Mouse (Mus musculus) megakaryocyte, embryonic 14.5 days (primary cell): ENCODE measurements around the gene Spi1.

Experiments used
- FLI1 ChIP-seq: IDR thresholded peaks from 2 replicates; pipeline ENCODE4 v1.6.1; 2012; ENCODE audit warnings: low read length, inconsistent platforms, mixed read lengths
- GATA1 ChIP-seq: IDR thresholded peaks from 3 replicates; pipeline ENCODE4 v1.6.1; 2012; ENCODE audit warnings: mixed read lengths, low read length, inconsistent platforms, borderline replicate concordance

DNA sequence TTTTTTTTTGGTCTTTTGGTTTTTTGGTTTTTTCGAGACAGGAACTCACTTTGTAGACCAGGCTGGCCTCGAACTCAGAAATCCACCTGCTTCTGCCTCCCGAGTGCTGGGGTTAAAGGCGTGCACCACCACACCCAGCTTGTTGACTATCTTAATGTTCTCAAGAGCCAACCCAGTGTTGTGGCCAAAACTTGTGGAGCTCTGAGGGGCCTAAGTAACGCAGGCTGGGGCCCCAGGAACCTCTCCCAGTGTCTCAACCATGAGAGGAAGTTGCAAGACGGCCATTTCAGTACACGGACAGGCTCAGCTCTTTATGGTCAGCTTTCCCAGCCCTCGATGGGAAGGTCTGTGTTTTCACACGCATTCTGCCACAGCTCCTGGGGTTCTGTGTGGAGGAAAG is 6.8 kb downstream of the Spi1 start:
- TF ChIP-seq GATA1, result no peak
- TF ChIP-seq FLI1, result no peak
